Mouse (Mus musculus) intestine, embryonic 14.5 days (tissue): ENCODE data around the gene Cxcr5. TPM values are rescaled to one million over a fixed set of nuclear protein-coding genes. Genes with fewer than 3 reads are reported as not detected.

Experiments used
- ATAC-seq: fragments of 200-750 bp; cut with Nextera tagmentation; replicated peaks from 2 replicates; pipeline ENCODE4 v1.8.0; 2017; ENCODE audit warnings: low read depth, moderate number of reproducible peaks, moderate TSS enrichment, moderate library complexity; ENCODE audit not compliant: low FRiP score, low TSS enrichment
- DNase-seq: peaks from one replicate; pipeline ENCODE4 v3.0.0-alpha.2; 2018; ENCODE audit warnings: low spot score
- H3K27ac ChIP-seq: fragments of 300-500 bp; sonication (generic); 2 replicates; pipeline ENCODE4 v1.5.1; 2014; ENCODE audit warnings: low read depth, mild to moderate bottlenecking, control low read depth
- H3K27me3 ChIP-seq: fragments of 300-500 bp; sonication (generic); replicated peaks from 2 replicates; pipeline ENCODE4 v1.6.1; 2014; ENCODE audit warnings: low read length, control low read depth; ENCODE audit not compliant: control insufficient read depth, insufficient read depth
- H3K36me3 ChIP-seq: fragments of 300-500 bp; sonication (generic); 2 replicates; pipeline ENCODE4 v1.6.1; 2014; ENCODE audit warnings: low read length, control low read depth; ENCODE audit not compliant: control insufficient read depth, insufficient read depth
- H3K4me1 ChIP-seq: fragments of 300-500 bp; sonication (generic); replicated peaks from 2 replicates; pipeline ENCODE4 v1.6.1; 2014; ENCODE audit warnings: low read length, control low read depth, mixed read lengths; ENCODE audit not compliant: control insufficient read depth, insufficient read depth
- H3K4me2 ChIP-seq: fragments of 300-500 bp; sonication (generic); 2 replicates; pipeline ENCODE4 v1.6.1; 2014; ENCODE audit warnings: low read length
- H3K4me3 ChIP-seq: fragments of 300-500 bp; sonication (generic); 2 replicates; pipeline ENCODE4 v1.5.1; 2014; ENCODE audit warnings: low read depth, low read length, control low read depth, mixed read lengths
- H3K9ac ChIP-seq: fragments of 300-500 bp; sonication (generic); 2 replicates; pipeline ENCODE4 v1.6.1; 2014; ENCODE audit warnings: mild to moderate bottlenecking, low read length
- H3K9me3 ChIP-seq: fragments of 300-500 bp; sonication (generic); 2 replicates; pipeline ENCODE4 v1.6.1; 2016; ENCODE audit warnings: low read length, control low read depth; ENCODE audit not compliant: control insufficient read depth
- WGBS: fragments of 180-500 bp; shearing (Covaris S2); extraction: QIAGEN DNeasy Blood & Tissue Kit; methylation state at CpG from one replicate; pipeline ENCODE4 v1.1.7; 2014; 5-methylcytosine and 5-hydroxymethylcytosine counted together
- polyA plus RNA-seq: library from polyadenylated mRNA; unstranded; fragments of >200 nt; fragmentation: Nextera tagmentation; extraction: Ambion mirVana; gene quantifications from 2 replicates; pipeline ENCODE4 v1.2.1, GENCODE M21; 2014

Gene Cxcr5
- polyA plus RNA-seq, 1 experiment from 2014 or later = 0.89 TPM

GRCm38 (mm10) chr9:44499356-44500162, 62.1 kb downstream of the Cxcr5 start:
- WGBS = 7% methylated on average over 20 of the region's 20 CpGs
- Histone ChIP-seq H3K4me2 (peak overlapping the region; percentile 93), H3K27me3 (no peaks in the 10 kb centered on the region), H3K4me1 (peaks cover 55% of the 10 kb centered on the region), H3K9ac (peak overlapping the region; percentile 34), H3K4me3 (peak overlapping the region; percentile 48), H3K36me3 (peaks cover 22% of the 10 kb centered on the region), H3K9me3 (no peaks in the 10 kb centered on the region), H3K27ac (peak overlapping the region; percentile 92)
- ATAC-seq (peak; percentile 12; the same call in 1 of the 2 replicates), DNase-seq (peak; percentile 75)

GRCm38 (mm10) chr9:44498421-44499355, 63.0 kb downstream of the Cxcr5 start:
- Histone ChIP-seq H3K9me3 (no peaks in the 10 kb centered on the region), H3K4me3 (peak overlapping the region; percentile 48), H3K27me3 (no peaks in the 10 kb centered on the region), H3K4me1 (peaks cover 64% of the 10 kb centered on the region), H3K9ac (peak overlapping the region; percentile 31), H3K36me3 (peaks cover 22% of the 10 kb centered on the region), H3K4me2 (peak overlapping the region; percentile 93), H3K27ac (peak overlapping the region; percentile 92)
- DNase-seq (peak; percentile 90), ATAC-seq (peak; percentile 73)
- WGBS = under 1% methylated on average over 59 of the region's 59 CpGs

GRCm38 (mm10) chr9:44497624-44498377, 63.9 kb downstream of the Cxcr5 start:
- Histone ChIP-seq H3K27ac (peak overlapping the region; percentile 92), H3K9ac (peak overlapping the region; percentile 31), H3K27me3 (no peaks in the 10 kb centered on the region), H3K36me3 (peaks cover 13% of the 10 kb centered on the region), H3K4me1 (peaks cover 73% of the 10 kb centered on the region), H3K4me2 (peak overlapping the region; percentile 93), H3K9me3 (no peaks in the 10 kb centered on the region), H3K4me3 (peak overlapping the region; percentile 48)
- ATAC-seq (peak; percentile 4; the same call in 1 of the 2 replicates), DNase-seq (peak; percentile 80)
- WGBS = 4% methylated on average over 10 of the region's 11 CpGs

GRCm38 (mm10) chr9:44496803-44497461, 64.7 kb downstream of the Cxcr5 start:
- peak overlapping the region; percentile 18; the same call in 1 of the 2 replicates for H3K9ac ChIP-seq
- H3K36me3 ChIP-seq = peaks cover 7% of the 10 kb centered on the region
- no peak overlapping the region for H3K4me2 ChIP-seq
- peaks cover 78% of the 10 kb centered on the region for H3K4me1 ChIP-seq
- H3K4me3 ChIP-seq = no peak overlapping the region
- no peaks in the 10 kb centered on the region for H3K27me3 ChIP-seq
- ATAC-seq (no peak), DNase-seq (peak; percentile 49)
- WGBS = 48% methylated on average over 12 of the region's 12 CpGs
- no peaks in the 10 kb centered on the region for H3K9me3 ChIP-seq
- 0 out of 2 replicates have a peak overlapping the region, but pooled peaks have one; percentile 92 for H3K27ac ChIP-seq

GRCm38 (mm10) chr9:44495810-44496344, 65.8 kb downstream of the Cxcr5 start:
- DNase-seq (peak; percentile 48), ATAC-seq (no peak)
- Histone ChIP-seq H3K27ac (0 out of 2 replicates have a peak overlapping the region, but pooled peaks have one; percentile 14), H3K4me1 (peaks cover 75% of the 10 kb centered on the region), H3K9ac (no peak overlapping the region), H3K27me3 (no peaks in the 10 kb centered on the region), H3K36me3 (peaks cover under 1% of the 10 kb centered on the region), H3K9me3 (no peaks in the 10 kb centered on the region), H3K4me2 (no peak overlapping the region), H3K4me3 (no peak overlapping the region)
- WGBS = 74% methylated on average over 10 of the region's 10 CpGs

- no peaks in the 10 kb centered on the region for H3K27me3 ChIP-seq
- H3K4me2 ChIP-seq = peak overlapping the region; percentile 12; the same call in 1 of the 2 replicates
- H3K9ac ChIP-seq = peak overlapping the region; percentile 20; the same call in 1 of the 2 replicates
- DNase-seq (peak; percentile 51), ATAC-seq (no peak)
- no peak overlapping the region for H3K4me3 ChIP-seq
- H3K4me1 ChIP-seq = peaks cover 75% of the 10 kb centered on the region
- H3K9me3 ChIP-seq = no peaks in the 10 kb centered on the region
- peak overlapping the region; percentile 27; the same call in 1 of the 2 replicates for H3K27ac ChIP-seq
- 38% methylated on average over 9 of the region's 9 CpGs for WGBS
- no peaks in the 10 kb centered on the region for H3K36me3 ChIP-seq
Measured at GRCm38 (mm10) chr9:44494863-44495809, 66.5 kb downstream of the Cxcr5 start.
